Comparison of ENCODE assay signal across 8 mouse cellular contexts in the genomic region with DNA sequence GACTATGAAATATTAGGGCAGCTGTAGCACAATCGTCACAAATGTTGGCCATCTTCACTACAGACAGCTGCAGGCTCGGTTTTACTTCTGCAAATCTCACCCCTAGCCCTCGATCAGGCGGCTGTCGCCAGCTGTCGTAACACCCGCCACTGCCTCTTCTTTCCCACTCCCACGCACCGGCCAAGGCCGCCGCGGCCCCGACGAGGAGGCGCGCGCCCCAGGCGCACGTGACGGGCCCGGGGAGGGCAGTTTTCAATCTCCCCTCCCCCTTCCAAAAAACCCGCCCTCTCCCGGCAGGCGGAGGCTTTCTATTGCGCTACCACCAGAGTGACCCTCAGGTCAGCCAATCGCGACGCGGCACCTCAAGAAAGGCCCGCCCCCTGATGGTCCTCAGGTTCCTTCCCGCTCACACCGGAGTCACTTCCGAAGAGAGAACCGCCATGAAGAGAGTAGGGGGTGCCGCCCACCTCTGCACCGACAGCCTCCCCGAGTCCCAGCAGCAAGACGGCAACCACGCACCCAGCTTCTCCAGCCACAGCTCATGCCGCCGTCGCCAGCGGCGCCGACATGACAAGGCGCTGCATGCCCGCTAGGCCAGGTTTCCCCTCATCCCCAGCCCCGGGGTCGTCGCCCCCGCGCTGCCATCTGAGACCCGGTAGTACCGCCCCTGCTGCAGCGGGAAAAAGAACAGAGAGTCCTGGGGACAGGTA. TPM values are rescaled to one million over a fixed set of nuclear protein-coding genes. Genes with fewer than 3 reads are reported as not detected.
DNase-seq lines count a peak whose midpoint lies in the region; ATAC-seq and TF ChIP-seq lines count a peak whose summit lies in the region.

A gene (plus strand): TSS at position 408 of the 710 bp plus-strand sequence.

- no peaks in the 10 kb centered on the region for H3K27me3 ChIP-seq in CH12.LX (replicated peaks)
- no peaks in the 10 kb centered on the region for H3K27me3 ChIP-seq in forebrain, embryonic 11.5 days (ENCODE audit: control insufficient read depth, insufficient read depth, low read length)
- no peaks in the 10 kb centered on the region for H3K27me3 ChIP-seq in heart, embryonic 16.5 days (ENCODE audit: control insufficient read depth, insufficient read depth, low read length)
- peaks cover 8% of the 10 kb centered on the region; the same call in 1 of the 2 replicates for H3K27me3 ChIP-seq in liver, embryonic 15.5 days
- H3K27me3 ChIP-seq in neural tube, embryonic 12.5 days (replicated peaks) = no peaks in the 10 kb centered on the region

- no peak for TF ChIP-seq CTCF in CH12.LX (conservative IDR thresholded peaks at IDR 0.05 in 1 of 2, IDR thresholded peaks at IDR 0.05 in 1 of 2; ENCODE audit: low read depth in 2 of 2, low read length in 2 of 2)

- H3K9me3 ChIP-seq in CH12.LX (replicated peaks; ENCODE audit: low read length) = no peaks in the 10 kb centered on the region
- no peaks in the 10 kb centered on the region for H3K9me3 ChIP-seq in forebrain, embryonic 11.5 days (ENCODE audit: control insufficient read depth, low read length)
- no peaks in the 10 kb centered on the region for H3K9me3 ChIP-seq in heart, embryonic 16.5 days (replicated peaks; ENCODE audit: control insufficient read depth, low read length)
- H3K9me3 ChIP-seq in liver, embryonic 15.5 days (replicated peaks) = no peaks in the 10 kb centered on the region
- no peaks in the 10 kb centered on the region for H3K9me3 ChIP-seq in neural tube, embryonic 12.5 days

- H3K4me2 ChIP-seq in CH12.LX (ENCODE audit: insufficient read depth, low read depth, poor library complexity, severe bottlenecking) = peak within 1 kb of the TSS; percentile 89
- peak within 1 kb of the TSS; percentile 71 for H3K4me2 ChIP-seq in forebrain, embryonic 11.5 days (ENCODE audit: low read depth, low read length, severe bottlenecking)
- H3K4me2 ChIP-seq in heart, embryonic 16.5 days (ENCODE audit: low read depth, low read length) = peak within 1 kb of the TSS; percentile 80
- H3K4me2 ChIP-seq in liver, embryonic 15.5 days = peak within 1 kb of the TSS; percentile 95
- peak within 1 kb of the TSS; percentile 62 for H3K4me2 ChIP-seq in neural tube, embryonic 12.5 days (replicated peaks)

- H3K4me3 ChIP-seq in CH12.LX (replicated peaks in 1 of 3; ENCODE audit: low read depth in 2 of 3, low read length in 2 of 3, poor library complexity in 1 of 3) = peak within 1 kb of the TSS; percentile 61 to 97 (median 93)
- H3K4me3 ChIP-seq in forebrain, embryonic 11.5 days (ENCODE audit: low read depth, low read length) = peak within 1 kb of the TSS; percentile 95
- peak within 1 kb of the TSS; percentile 96 for H3K4me3 ChIP-seq in heart, embryonic 16.5 days (ENCODE audit: low read length)
- H3K4me3 ChIP-seq in liver, embryonic 15.5 days (replicated peaks) = peak within 1 kb of the TSS; percentile 79
- H3K4me3 ChIP-seq in neural tube, embryonic 12.5 days = peak within 1 kb of the TSS; percentile 88

- H3K27ac ChIP-seq in CH12.LX (ENCODE audit: insufficient read depth, low read depth) = peak within 1 kb of the TSS; percentile 80
- H3K27ac ChIP-seq in forebrain, embryonic 11.5 days (ENCODE audit: low read depth, low read length) = peak within 1 kb of the TSS; percentile 62
- peak within 1 kb of the TSS; percentile 88 for H3K27ac ChIP-seq in heart, embryonic 16.5 days (ENCODE audit: low read length)
- H3K27ac ChIP-seq in liver, embryonic 15.5 days (replicated peaks) = peak within 1 kb of the TSS; percentile 79
- peak within 1 kb of the TSS; percentile 62; the same call in 1 of the 2 replicates for H3K27ac ChIP-seq in neural tube, embryonic 12.5 days

- H3K4me1 ChIP-seq in CH12.LX (ENCODE audit: control insufficient read depth in 1 of 2, insufficient read depth in 2 of 2) = peaks cover 3 to 34% of the 10 kb centered on the region in 2 experiments; a peak in 3 of 4 replicates
- peaks cover 4% of the 10 kb centered on the region; the same call in 1 of the 2 replicates for H3K4me1 ChIP-seq in forebrain, embryonic 11.5 days (replicated peaks; ENCODE audit: control insufficient read depth, insufficient read depth, low read length)
- peaks cover 41% of the 10 kb centered on the region for H3K4me1 ChIP-seq in heart, embryonic 16.5 days (ENCODE audit: control insufficient read depth, insufficient read depth, low read length)
- peaks cover 33% of the 10 kb centered on the region for H3K4me1 ChIP-seq in liver, embryonic 15.5 days (replicated peaks)
- H3K4me1 ChIP-seq in neural tube, embryonic 12.5 days = peaks cover 20% of the 10 kb centered on the region

- TF ChIP-seq RAD21 in CH12.LX (IDR thresholded peaks at IDR 0.05; ENCODE audit: low read depth, low read length) = no peak

- H3K9ac ChIP-seq in CH12.LX (ENCODE audit: insufficient read depth, low read depth) = peak within 1 kb of the TSS; percentile 96
- H3K9ac ChIP-seq in forebrain, embryonic 11.5 days (ENCODE audit: low read length) = peak within 1 kb of the TSS; percentile 85
- peak within 1 kb of the TSS; percentile 87 for H3K9ac ChIP-seq in heart, embryonic 16.5 days (ENCODE audit: low read length)
- peak within 1 kb of the TSS; percentile 74 for H3K9ac ChIP-seq in liver, embryonic 15.5 days
- peak within 1 kb of the TSS; percentile 78 for H3K9ac ChIP-seq in neural tube, embryonic 12.5 days

- dilution Hi-C loops in CH12.LX (cut with MboI; ENCODE audit: extremely low pct_ligation_motif_present, extremely low pct_unique_long_range_greater_than_20kb, low sequenced_read_pairs) = no loop called here

- WGBS in forebrain, embryonic 11.5 days = under 1% methylated on average over 53 of the region's 55 CpGs
- WGBS in heart, embryonic 16.5 days = under 1% methylated on average over 55 of the region's 55 CpGs
- under 1% methylated on average over 55 of the region's 55 CpGs for WGBS in liver, embryonic 15.5 days (ENCODE audit: insufficient replicate concordance)
- under 1% methylated on average over 55 of the region's 55 CpGs for WGBS in neural tube, embryonic 12.5 days

- no peak for TF ChIP-seq EP300 in CH12.LX (IDR thresholded peaks at IDR 0.05; ENCODE audit: low read length)

- DNase-seq in CH12.LX (ENCODE audit: extremely low read depth) = peak; percentile 97
- peak; percentile 95 for DNase-seq in c-Kit-positive CD71-positive TER-119-negative erythroid progenitor cells, embryonic 14.5 days (ENCODE audit: low read depth)
- peak; percentile 98 for DNase-seq in forebrain, embryonic 11.5 days (ENCODE audit: low spot score)
- peak; percentile 98 to 99 for DNase-seq in kidney, postnatal 36 days
- peak; percentile 97 for DNase-seq in telencephalon, adult 2 months (ENCODE audit: low read depth, low spot score)

- in situ Hi-C loops in CH12.LX (cut with MboI; ENCODE audit: low pct_ligation_motif_present, low pct_unique_long_range_greater_than_20kb, low sequenced_read_pairs) = no loop called here

- peak; percentile 98 for ATAC-seq in forebrain, embryonic 11.5 days (replicated peaks; ENCODE audit: low FRiP score)
- peak; percentile 97 for ATAC-seq in heart, embryonic 16.5 days (replicated peaks; ENCODE audit: extremely low read depth, insufficient read depth, low FRiP score)
- ATAC-seq in liver, embryonic 15.5 days (ENCODE audit: insufficient read depth) = peak; percentile 98
- peak; percentile 99 for ATAC-seq in neural tube, embryonic 12.5 days (ENCODE audit: low FRiP score, low read depth)

- peaks cover 11 to 28% of the 10 kb centered on the region in 2 experiments for H3K36me3 ChIP-seq in CH12.LX (replicated peaks in 1 of 2; ENCODE audit: control insufficient read depth in 1 of 2, insufficient read depth in 1 of 2, low read length in 1 of 2)
- peaks cover 9% of the 10 kb centered on the region; the same call in 1 of the 2 replicates for H3K36me3 ChIP-seq in forebrain, embryonic 11.5 days (ENCODE audit: control insufficient read depth, insufficient read depth, low read length)
- peaks cover 10% of the 10 kb centered on the region for H3K36me3 ChIP-seq in heart, embryonic 16.5 days (ENCODE audit: control insufficient read depth, insufficient read depth)
- peaks cover 17% of the 10 kb centered on the region for H3K36me3 ChIP-seq in liver, embryonic 15.5 days (replicated peaks)
- peaks cover 11% of the 10 kb centered on the region for H3K36me3 ChIP-seq in neural tube, embryonic 12.5 days

- peaks cover 28% of the 10 kb centered on the region for H3K79me2 ChIP-seq in CH12.LX (replicated peaks; ENCODE audit: control insufficient read depth, extremely low read depth, insufficient read depth, poor library complexity, severe bottlenecking)

- TF ChIP-seq POLR2A in CH12.LX (IDR thresholded peaks at IDR 0.05; ENCODE audit: low read depth, low read length) = peak; percentile 83

TF ChIP-seq in CH12.LX, 34 proteins besides CTCF, POLR2A, EP300 and RAD21 (continues in another document):
- TF ChIP-seq MAFK (IDR thresholded peaks at IDR 0.05; ENCODE audit: insufficient replicate concordance, low read length) = no peak
- TF ChIP-seq MYC (IDR thresholded peaks at IDR 0.05; ENCODE audit: low read depth, low read length) = peak; percentile 89
- peak; percentile 94 for TF ChIP-seq MAX (IDR thresholded peaks at IDR 0.05; ENCODE audit: low read length)
- TF ChIP-seq MEF2A (IDR thresholded peaks at IDR 0.05; ENCODE audit: borderline replicate concordance, low read depth, low read length) = peak; percentile 58
- no peak for TF ChIP-seq GABPA (IDR thresholded peaks at IDR 0.05; ENCODE audit: insufficient replicate concordance, low read depth, low read length)
- peak; percentile 77; the same call in 1 of the 2 replicates for TF ChIP-seq TBP (conservative IDR thresholded peaks at IDR 0.05; ENCODE audit: low read depth, low read length)
- TF ChIP-seq ZMIZ1 (IDR thresholded peaks at IDR 0.05; ENCODE audit: low read depth, low read length) = peak; percentile 93; the same call in 1 of the 2 replicates
- peak; percentile 92 for TF ChIP-seq MXI1 (IDR thresholded peaks at IDR 0.05; ENCODE audit: low read depth, low read length)
- peak; percentile 60; the same call in 1 of the 2 replicates for TF ChIP-seq KAT2A (IDR thresholded peaks at IDR 0.05; ENCODE audit: insufficient replicate concordance, low read length)
- peak; percentile 73; the same call in 1 of the 2 replicates for TF ChIP-seq ETS1 (conservative IDR thresholded peaks at IDR 0.05; ENCODE audit: low read depth, low read length)
- TF ChIP-seq BHLHE40 (IDR thresholded peaks at IDR 0.05; ENCODE audit: low read depth, low read length) = peak; percentile 100
- TF ChIP-seq JUN (IDR thresholded peaks at IDR 0.05; ENCODE audit: insufficient read depth, low read depth, low read length) = no peak
- no peak for TF ChIP-seq JUND (conservative IDR thresholded peaks at IDR 0.05; ENCODE audit: low read depth, low read length)

RNA-seq across cellular contexts. Expression of the gene that starts here (rescaled TPM):
- total RNA-seq in CH12.LX (2012; rRNA removed) (22.2 and 22.6 TPM in 2 replicates), CH12.LX (2014; rRNA removed) (22.9 and 25.3 TPM in 2 replicates)
- 18.6 and 20.6 TPM in 2 replicates for polyA plus RNA-seq in CH12.LX (2012; ENCODE audit: insufficient read length, low read depth)
- polyA plus RNA-seq in forebrain, embryonic 11.5 days (2014; fragmentation: Nextera tagmentation; extraction: Ambion mirVana) = 55.6 and 59.3 TPM in 2 replicates
- 30.9 and 35.5 TPM in 2 replicates for polyA plus RNA-seq in heart, embryonic 16.5 days (2015; fragmentation: Nextera tagmentation; extraction: Ambion mirVana)
- 10.9 and 11.2 TPM in 2 replicates for polyA plus RNA-seq in liver, embryonic 15.5 days (2015; fragmentation: Nextera tagmentation; extraction: Ambion mirVana)
- 37.2 and 38.9 TPM in 2 replicates for polyA plus RNA-seq in neural tube, embryonic 12.5 days (2016; fragmentation: Nextera tagmentation; extraction: Ambion mirVana)

Comparison
In these comparisons a context has a peak if more than half of its experiments do, and no peak if none do; other contexts are left out.
1. Peak in every context shown above with its lines: DNase-seq, ATAC-seq, H3K4me3 ChIP-seq and H3K27ac ChIP-seq.